Mouse (Mus musculus): ENCODE results near the gene Gm42878.
"Not testable (repeated sequence)": the region's sequence is repeated elsewhere in the genome, so short reads cannot be mapped to it uniquely, and the experiment has no call there.

Gm42878 gene

DNA sequence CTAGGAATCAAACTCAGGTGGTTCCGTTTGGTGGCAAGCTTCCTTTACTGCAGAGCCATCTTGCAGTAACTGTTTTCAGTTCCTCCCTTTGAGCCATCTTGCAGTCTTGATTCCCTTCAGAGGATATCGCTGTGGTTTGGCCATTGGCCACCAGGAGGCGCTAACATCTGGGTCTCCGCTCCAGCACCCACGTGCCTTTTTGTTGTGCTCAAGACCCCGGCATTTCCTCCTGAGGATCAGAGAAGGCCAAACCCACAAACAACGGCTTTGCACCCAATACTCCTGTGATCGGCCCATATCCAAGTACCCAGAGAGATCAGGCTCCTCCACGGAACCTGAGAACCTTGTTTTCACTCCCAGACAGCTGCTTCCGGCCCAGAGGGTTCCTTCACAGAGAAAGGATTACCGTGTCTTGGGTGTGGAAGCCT lies 19.2 kb upstream of the Gm42878 start:
- peak; percentile 55 for DNase-seq (ENCODE audit: low spot score)

- DNase-seq (ENCODE audit: low spot score), result no peak
Measured at GRCm38 (mm10) chr5:121562436-121562835, 17.2 kb upstream of the Gm42878 start.

- no peak for DNase-seq (ENCODE audit: low spot score)
Measured at GRCm38 (mm10) chr5:121549196-121549595, 3.9 kb upstream of the Gm42878 start.

DNA sequence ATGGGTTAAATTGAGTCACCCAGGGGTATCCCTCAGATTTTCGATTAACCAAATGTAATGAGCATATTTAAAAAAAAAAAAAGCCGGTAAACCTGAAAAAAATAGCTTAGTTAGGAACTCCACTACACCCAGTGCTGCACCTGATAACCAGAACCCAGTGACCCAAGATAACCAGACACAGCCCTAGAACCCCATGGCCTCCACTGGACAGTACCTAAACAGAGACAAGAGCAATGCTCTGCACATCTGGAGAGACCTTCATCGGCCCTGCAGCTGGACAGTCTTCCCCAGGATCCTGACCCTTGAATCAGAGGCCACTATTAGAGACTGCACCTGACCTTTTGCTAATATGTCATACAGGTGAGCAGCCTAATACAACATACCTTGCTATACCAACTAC lies 1.8 kb upstream of the Gm42878 start:
- no peak for DNase-seq (ENCODE audit: low spot score)

DNA sequence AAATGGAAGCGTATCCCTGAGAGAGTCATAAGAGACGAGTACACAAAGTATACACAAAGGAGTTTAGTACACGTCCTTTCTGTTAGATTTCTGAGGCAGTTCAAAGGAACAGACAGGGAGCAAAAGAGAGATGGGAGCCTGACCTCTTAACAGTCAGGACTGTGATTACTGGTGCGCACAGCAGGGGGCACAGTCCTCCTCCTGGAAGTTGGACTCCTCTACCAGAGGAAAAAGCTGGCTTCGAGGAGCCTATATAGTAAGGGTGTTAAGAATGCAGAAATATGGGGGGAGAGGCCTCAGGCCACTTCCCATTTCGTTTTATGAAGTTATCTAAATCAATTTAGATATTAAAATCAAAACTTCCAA lies 1.2 kb upstream of the Gm42878 start:
- DNase-seq (ENCODE audit: low spot score), result peak; percentile 22

GRCm38 (mm10) chr5:121545793-121546529 lies 679 bp upstream of the Gm42878 start, which contains the start of gene Mapkapk5:
Gene Mapkapk5 (minus strand): TSS chr5:121545905.
- peak; percentile 93 for DNase-seq (ENCODE audit: low spot score)

- no peak for DNase-seq (ENCODE audit: low spot score)
Measured at GRCm38 (mm10) chr5:121543370-121543769, 1.9 kb downstream of the Gm42878 start.

- DNase-seq (ENCODE audit: low spot score), result no peak
Measured at GRCm38 (mm10) chr5:121541235-121541634, 4.0 kb downstream of the Gm42878 start.

- DNase-seq (ENCODE audit: low spot score), result no peak
Measured at GRCm38 (mm10) chr5:121540066-121540465, 5.2 kb downstream of the Gm42878 start.

DNA sequence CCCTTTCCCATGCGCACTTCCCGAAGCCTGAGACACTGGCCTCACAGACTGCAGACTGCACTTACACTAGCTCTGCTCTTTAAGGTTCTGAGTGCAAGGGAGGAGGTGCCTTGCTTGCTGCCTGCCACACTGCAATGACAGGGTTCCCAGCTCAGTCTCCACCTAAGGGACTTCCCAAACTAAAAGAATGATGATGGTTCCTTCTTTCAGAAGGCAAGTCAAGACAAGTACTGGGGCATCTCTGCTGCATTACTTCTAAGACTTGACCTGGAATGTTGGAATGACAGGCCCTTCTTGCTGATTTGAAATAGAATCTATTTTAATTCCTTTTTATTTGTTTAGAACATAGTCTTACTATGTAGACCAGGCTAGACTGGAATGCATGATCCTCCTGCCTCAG lies 7.7 kb downstream of the Gm42878 start:
- DNase-seq (ENCODE audit: low spot score), result no peak

DNA sequence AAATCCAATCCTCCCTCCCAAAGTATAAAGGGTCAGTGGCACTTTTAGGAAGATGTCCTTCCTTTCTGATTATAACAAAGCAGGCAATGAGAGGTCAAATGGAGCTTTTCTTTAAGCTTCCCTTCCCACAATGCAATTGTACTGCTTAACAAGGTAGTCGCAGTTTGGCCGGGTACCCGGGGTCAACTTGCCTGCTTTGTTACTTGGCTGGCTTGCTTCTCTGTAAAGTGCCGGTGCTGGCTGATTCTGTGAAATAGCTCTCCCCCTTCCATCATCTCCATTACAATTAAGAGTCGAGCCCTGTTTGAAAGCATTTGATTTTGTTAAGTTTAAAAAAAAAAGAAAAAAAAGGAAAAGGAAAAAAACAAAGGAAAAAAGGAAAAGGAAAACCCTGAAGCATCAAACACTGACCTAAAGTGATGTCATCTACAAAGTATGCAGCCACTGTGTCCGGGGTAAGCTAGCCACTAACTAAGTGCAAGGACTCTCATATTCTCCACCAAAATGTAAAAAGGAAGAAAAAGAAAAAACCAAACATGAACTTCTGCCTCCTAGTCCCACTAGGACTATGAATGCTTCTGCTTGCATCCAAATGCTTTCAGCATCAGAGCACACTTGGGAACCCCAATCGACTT lies 8.2 kb downstream of the Gm42878 start:
- no peak for DNase-seq (ENCODE audit: low spot score)

DNA sequence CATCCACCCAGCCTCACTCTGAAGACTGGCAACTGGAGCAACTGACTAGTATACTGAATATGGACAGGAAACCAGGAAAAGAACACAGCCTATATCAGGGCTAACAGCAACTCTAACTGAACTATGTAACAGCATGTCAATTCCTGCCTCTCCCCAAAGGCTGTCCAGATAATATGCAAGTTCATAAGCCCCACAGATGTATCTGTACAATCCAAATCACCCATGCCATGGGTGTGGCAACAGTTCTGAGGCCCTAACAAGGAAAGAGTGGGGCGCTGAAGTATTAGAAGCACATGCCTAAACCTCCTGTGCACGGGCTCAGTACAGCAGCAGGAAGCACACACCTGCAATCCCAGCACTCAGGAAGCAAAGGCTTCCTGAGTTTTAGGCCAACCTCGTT lies 10.2 kb downstream of the Gm42878 start:
- no peak for DNase-seq (ENCODE audit: low spot score)

GRCm38 (mm10) chr5:121534521-121534920 lies 10.8 kb downstream of the Gm42878 start:
- no peak for DNase-seq (ENCODE audit: low spot score)

GRCm38 (mm10) chr5:121526961-121527360 lies 18.3 kb downstream of the Gm42878 start:
- no peak for DNase-seq (ENCODE audit: low spot score)

GRCm38 (mm10) chr5:121526526-121526925 lies 18.8 kb downstream of the Gm42878 start:
- DNase-seq (ENCODE audit: low spot score), result no peak

GRCm38 (mm10) chr5:121525774-121526450 lies 19.4 kb downstream of the Gm42878 start:
- no peak for DNase-seq (ENCODE audit: low spot score)

GRCm38 (mm10) chr5:121519758-121520157 lies 25.5 kb downstream of the Gm42878 start:
- DNase-seq (ENCODE audit: low spot score), result not testable (repeated sequence)

GRCm38 (mm10) chr5:121518983-121519382 lies 26.3 kb downstream of the Gm42878 start:
- DNase-seq (ENCODE audit: low spot score), result no peak

GRCm38 (mm10) chr5:121510009-121510408 lies 35.3 kb downstream of the Gm42878 start:
- DNase-seq (ENCODE audit: low spot score), result no peak

- no peak for DNase-seq (ENCODE audit: low spot score)
Measured at GRCm38 (mm10) chr5:121506846-121507245, 38.4 kb downstream of the Gm42878 start.

DNA sequence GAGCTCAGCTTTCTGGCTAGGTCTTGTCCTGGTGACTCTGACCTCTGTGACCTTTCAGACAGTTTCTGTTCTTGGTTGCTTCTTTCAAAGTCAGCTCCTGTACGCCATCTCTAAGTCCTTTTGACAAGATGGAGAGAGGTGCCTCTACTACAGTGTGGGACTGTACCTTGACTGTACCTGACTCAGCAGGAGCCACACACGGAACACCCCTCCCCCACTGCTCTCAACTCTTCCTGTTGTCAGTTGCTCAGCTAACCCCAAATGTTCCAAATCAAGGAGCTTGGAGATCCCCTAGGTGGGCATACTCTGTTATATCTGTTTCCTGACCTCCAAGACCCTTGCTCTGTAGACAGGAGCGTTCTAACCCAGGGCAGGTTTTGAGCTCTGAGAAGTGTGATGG lies 42.1 kb downstream of the Gm42878 start, which contains the start of gene Adam1b:
Gene Adam1b, minus strand, starts transcription at position 205 of the 400 bp plus-strand sequence.
- DNase-seq (ENCODE audit: low spot score), result no peak

DNA sequence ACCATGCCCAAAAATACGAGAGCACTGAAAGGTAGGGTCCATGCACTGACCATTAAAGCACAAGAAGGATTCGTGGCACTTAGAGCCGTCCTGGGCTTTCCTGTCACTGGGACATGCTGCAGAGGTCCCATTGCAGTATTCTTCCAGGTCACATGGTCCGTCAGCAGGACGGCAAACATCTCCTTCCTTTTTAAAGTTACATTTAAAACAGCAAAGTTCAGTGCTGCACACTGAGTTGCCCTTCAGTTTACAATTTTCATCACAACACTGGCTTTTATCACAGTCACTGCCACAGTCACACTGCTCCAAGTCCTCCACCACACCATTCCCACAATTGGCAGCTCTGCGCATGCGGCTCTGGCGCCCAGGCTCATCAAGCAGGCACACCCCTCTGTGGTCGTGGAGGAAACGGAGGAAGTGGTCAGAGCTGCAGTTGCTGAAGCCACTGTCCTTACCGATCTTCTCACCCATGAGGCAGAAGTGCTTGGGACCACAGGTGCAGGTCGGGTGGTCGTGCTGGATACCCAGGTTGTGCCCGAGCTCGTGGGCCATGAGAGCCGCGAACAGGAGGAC lies 43.8 kb downstream of the Gm42878 start:
- DNase-seq (ENCODE audit: low spot score), result not testable (repeated sequence)

GRCm38 (mm10) chr5:121500719-121501118 lies 44.6 kb downstream of the Gm42878 start:
- DNase-seq (ENCODE audit: low spot score), result no peak
